Mouse (Mus musculus) G1E (cell line): ENCODE data around the gene Ptpn3.

Source experiments
- GATA1 ChIP-seq: IDR thresholded peaks from 2 replicates; pipeline ENCODE4 v1.6.1; 2012; ENCODE audit warnings: borderline replicate concordance, low read length, inconsistent platforms, mixed read lengths
- POLR2AphosphoS5 ChIP-seq: IDR thresholded peaks from 2 replicates; pipeline ENCODE4 v1.6.1; 2012; ENCODE audit warnings: low read depth, low read length, inconsistent platforms; ENCODE audit not compliant: insufficient replicate concordance

DNA sequence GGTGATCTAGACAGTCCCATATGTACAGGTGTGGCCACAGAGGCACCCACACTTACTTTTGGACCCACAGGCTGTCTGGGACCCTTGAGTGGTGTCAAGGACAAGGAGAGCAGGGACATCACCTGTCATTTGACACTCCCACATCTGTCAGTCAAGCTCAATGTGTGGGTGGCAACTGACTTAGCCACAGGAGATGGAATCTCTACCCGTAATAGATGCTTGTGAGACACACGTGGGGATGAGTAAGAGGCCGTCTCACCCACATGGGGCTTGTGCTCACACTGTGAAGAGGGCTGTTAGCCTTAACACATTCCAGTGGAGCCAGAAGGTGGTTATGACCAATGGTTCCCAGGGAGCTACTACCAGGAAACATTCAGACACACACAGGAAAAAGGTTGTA is 13.8 kb downstream of the Ptpn3 start:
- TF ChIP-seq GATA1: no peak
- TF ChIP-seq POLR2AphosphoS5: no peak
